Mouse (Mus musculus) small intestine, adult 2 months (tissue): Measurements from ENCODE around the gene Dvl2. TPM values are rescaled to one million over a fixed set of nuclear protein-coding genes. Genes with fewer than 3 reads are reported as not detected.

ENCODE experiments used
- H3K27ac ChIP-seq: fragments of 200-500 bp; 2 replicates; pipeline ENCODE4 v1.5.1; 2012; ENCODE audit warnings: low read depth, low read length, control low read depth, inconsistent platforms; ENCODE audit not compliant: insufficient read depth
- H3K27me3 ChIP-seq: fragments of 200-500 bp; 2 replicates; pipeline ENCODE4 v1.6.1; 2012; ENCODE audit warnings: mild to moderate bottlenecking, moderate library complexity, low read length, inconsistent platforms; ENCODE audit not compliant: control insufficient read depth, insufficient read depth
- H3K36me3 ChIP-seq: fragments of 200-500 bp; 2 replicates; pipeline ENCODE4 v1.6.1; 2012; ENCODE audit warnings: mild to moderate bottlenecking, low read length, control low read depth, inconsistent platforms; ENCODE audit not compliant: control insufficient read depth, insufficient read depth
- H3K4me1 ChIP-seq: fragments of 200-500 bp; 2 replicates; pipeline ENCODE4 v1.6.1; 2012; ENCODE audit warnings: low read length, inconsistent platforms, mixed read lengths; ENCODE audit not compliant: control insufficient read depth, insufficient read depth, insufficient read length
- H3K4me3 ChIP-seq: fragments of 200-500 bp; 2 replicates; pipeline ENCODE4 v1.5.1; 2012; ENCODE audit warnings: low read depth, mild to moderate bottlenecking, control low read depth, inconsistent platforms, low read length, moderate library complexity
- CTCF ChIP-seq: fragments of 200-500 bp; IDR thresholded peaks from 2 replicates; pipeline ENCODE4 v1.5.1; 2012; ENCODE audit warnings: low read depth, mild to moderate bottlenecking, control low read depth, inconsistent platforms, low read length, moderate library complexity, mixed read lengths; ENCODE audit not compliant: insufficient replicate concordance, insufficient read length; ENCODE audit errors: extremely low read depth
- POLR2A ChIP-seq: fragments of 200-500 bp; IDR thresholded peaks from 2 replicates; pipeline ENCODE4 v1.6.1; 2012; ENCODE audit warnings: low read depth, mild to moderate bottlenecking, control low read depth, inconsistent platforms, low read length, moderate library complexity
- WGBS: fragments of 180-500 bp; shearing (Covaris S2); methylation state at CpG from one replicate; pipeline ENCODE4 v1.1.7; 2018; 5-methylcytosine and 5-hydroxymethylcytosine counted together
- polyA plus RNA-seq: library from polyadenylated mRNA; depleted of rRNA; stranded (reverse); fragments of >200 nt; gene quantifications from 2 replicates; pipeline ENCODE4 v1.2.3, GENCODE M21; 2012

Dvl2 gene
- polyA plus RNA-seq, 1 experiment = 7.4 TPM

GRCm38 (mm10) chr11:69998567-69999491 lies 1.6 kb upstream of the Dvl2 start:
- peaks cover 6% of the 10 kb centered on the region; the same call in 1 of the 2 replicates for H3K4me1 ChIP-seq
- H3K27me3 ChIP-seq = no peaks in the 10 kb centered on the region
- peaks cover 30% of the 10 kb centered on the region for H3K36me3 ChIP-seq
- H3K4me3 ChIP-seq = no peak overlapping the region
- 92% methylated on average over 27 of the region's 27 CpGs for WGBS
- peak; percentile 11; the same call in 1 of the 2 replicates for TF ChIP-seq CTCF
- no peak for TF ChIP-seq POLR2A
- no peak overlapping the region for H3K27ac ChIP-seq

- no peak overlapping the region for H3K4me3 ChIP-seq
- 72% methylated on average over 8 of the region's 8 CpGs for WGBS
- H3K27ac ChIP-seq = no peak overlapping the region
- no peaks in the 10 kb centered on the region for H3K27me3 ChIP-seq
- H3K36me3 ChIP-seq = peaks cover 23% of the 10 kb centered on the region
- H3K4me1 ChIP-seq = peaks cover 6% of the 10 kb centered on the region; the same call in 1 of the 2 replicates
- TF ChIP-seq CTCF (no peak), POLR2A (no peak)
These were observed 729 bp upstream of the Dvl2 start for GRCm38 (mm10) chr11:69999666-70000065.

GRCm38 (mm10) chr11:70001159-70001558 lies 764 bp downstream of the Dvl2 start:
- peak overlapping the region; percentile 77 for H3K4me3 ChIP-seq
- WGBS = 13% methylated on average over 8 of the region's 8 CpGs
- no peaks in the 10 kb centered on the region for H3K27me3 ChIP-seq
- TF ChIP-seq POLR2A = no peak
- no peak for TF ChIP-seq CTCF
- peaks cover 25% of the 10 kb centered on the region for H3K36me3 ChIP-seq
- peaks cover 6% of the 10 kb centered on the region; the same call in 1 of the 2 replicates for H3K4me1 ChIP-seq
- peak overlapping the region; percentile 72; the same call in 1 of the 2 replicates for H3K27ac ChIP-seq

- Histone ChIP-seq H3K4me1 (peaks cover 6% of the 10 kb centered on the region; the same call in 1 of the 2 replicates), H3K4me3 (no peak overlapping the region), H3K27ac (no peak overlapping the region), H3K36me3 (peaks cover 29% of the 10 kb centered on the region), H3K27me3 (no peaks in the 10 kb centered on the region)
- TF ChIP-seq POLR2A (no peak), CTCF (0 out of 2 replicates have a peak, but pooled peaks have one; percentile 6)
These were observed 1.5 kb downstream of the Dvl2 start for GRCm38 (mm10) chr11:70001865-70002264.

GRCm38 (mm10) chr11:70002471-70002870 lies 2.1 kb downstream of the Dvl2 start:
- TF ChIP-seq CTCF (no peak), POLR2A (no peak)
- 90% methylated on average over 2 of the region's 2 CpGs for WGBS
- H3K36me3 ChIP-seq = peaks cover 34% of the 10 kb centered on the region
- H3K4me3 ChIP-seq = no peak overlapping the region
- no peaks in the 10 kb centered on the region for H3K27me3 ChIP-seq
- no peak overlapping the region for H3K27ac ChIP-seq
- H3K4me1 ChIP-seq = peaks cover 6% of the 10 kb centered on the region; the same call in 1 of the 2 replicates

- TF ChIP-seq CTCF (peak; percentile 44; the same call in 1 of the 2 replicates), POLR2A (no peak)
- 46% methylated on average over 5 of the region's 5 CpGs for WGBS
- peaks cover 35% of the 10 kb centered on the region for H3K36me3 ChIP-seq
- no peak overlapping the region for H3K4me3 ChIP-seq
- H3K27me3 ChIP-seq = no peaks in the 10 kb centered on the region
- H3K27ac ChIP-seq = no peak overlapping the region
- peaks cover 6% of the 10 kb centered on the region; the same call in 1 of the 2 replicates for H3K4me1 ChIP-seq
These were observed 5.1 kb downstream of the Dvl2 start for GRCm38 (mm10) chr11:70005521-70005920.

- 85% methylated on average over 6 of the region's 6 CpGs for WGBS
- peaks cover 2% of the 10 kb centered on the region; the same call in 1 of the 2 replicates for H3K4me1 ChIP-seq
- no peak overlapping the region for H3K4me3 ChIP-seq
- TF ChIP-seq CTCF (no peak), POLR2A (no peak)
- no peak overlapping the region for H3K27ac ChIP-seq
- H3K27me3 ChIP-seq = no peaks in the 10 kb centered on the region
- peaks cover 60% of the 10 kb centered on the region for H3K36me3 ChIP-seq
These were observed 9.6 kb downstream of the Dvl2 start for GRCm38 (mm10) chr11:70010033-70010432.
